Mouse (Mus musculus) limb, embryonic 13.5 days (tissue): ENCODE results near the gene Itga11. TPM values are rescaled to one million over a fixed set of nuclear protein-coding genes. Genes with fewer than 3 reads are reported as not detected.

Experiments used
- ATAC-seq: fragments of 200-750 bp; cut with Nextera tagmentation; 2 replicates; pipeline ENCODE4 v1.8.0; 2017; ENCODE audit warnings: low read depth, moderate number of reproducible peaks, moderate TSS enrichment; ENCODE audit not compliant: low FRiP score
- H3K27ac ChIP-seq: fragments of 300-500 bp; sonication (generic); 2 replicates; pipeline ENCODE4 v1.5.1; 2015; ENCODE audit warnings: inconsistent platforms, mild to moderate bottlenecking, moderate library complexity
- H3K27me3 ChIP-seq: fragments of 300-500 bp; sonication (generic); 2 replicates; pipeline ENCODE4 v1.6.1; 2015; ENCODE audit warnings: mild to moderate bottlenecking, inconsistent platforms
- H3K36me3 ChIP-seq: fragments of 300-500 bp; sonication (generic); 2 replicates; pipeline ENCODE4 v1.6.1; 2015; ENCODE audit warnings: inconsistent platforms, mild to moderate bottlenecking, moderate library complexity
- H3K4me1 ChIP-seq: fragments of 300-500 bp; sonication (generic); 2 replicates; pipeline ENCODE4 v1.6.1; 2015; ENCODE audit warnings: inconsistent platforms
- H3K4me2 ChIP-seq: fragments of 300-500 bp; sonication (generic); replicated peaks from 2 replicates; pipeline ENCODE4 v1.6.1; 2015; ENCODE audit warnings: inconsistent platforms, mild to moderate bottlenecking, moderate library complexity
- H3K4me3 ChIP-seq: fragments of 300-500 bp; sonication (generic); 2 replicates; pipeline ENCODE4 v1.5.1; 2015; ENCODE audit warnings: moderate library complexity, mild to moderate bottlenecking, inconsistent platforms
- H3K9ac ChIP-seq: fragments of 300-500 bp; sonication (generic); 2 replicates; pipeline ENCODE4 v1.6.1; 2015; ENCODE audit warnings: mild to moderate bottlenecking, inconsistent platforms
- H3K9me3 ChIP-seq: fragments of 300-500 bp; sonication (generic); 2 replicates; pipeline ENCODE4 v1.6.1; 2016; ENCODE audit warnings: inconsistent platforms
- WGBS: fragments of 180-500 bp; shearing (Covaris S2); methylation state at CpG from one replicate; pipeline ENCODE4 v1.1.7; 2015; 5-methylcytosine and 5-hydroxymethylcytosine counted together
- polyA plus RNA-seq: library from polyadenylated mRNA; unstranded; fragments of >200 nt; fragmentation: Nextera tagmentation; extraction: Ambion mirVana; gene quantifications from 2 replicates; pipeline ENCODE4 v1.2.1, GENCODE M21; 2015

The Itga11 gene
- polyA plus RNA-seq, 1 experiment from 2014 or later = 8.2 TPM

GRCm38 (mm10) chr9:62689748-62690147, 12.1 kb downstream of the Itga11 start:
- Histone ChIP-seq H3K9me3 (no peaks in the 10 kb centered on the region), H3K4me1 (peaks cover 9% of the 10 kb centered on the region; the same call in 1 of the 2 replicates), H3K9ac (no peak overlapping the region), H3K4me2 (no peak overlapping the region), H3K27me3 (no peaks in the 10 kb centered on the region), H3K4me3 (no peak overlapping the region), H3K27ac (no peak overlapping the region), H3K36me3 (no peaks in the 10 kb centered on the region; the same call in 1 of the 2 replicates)
- no peak for ATAC-seq
- 89% methylated on average over 10 of the region's 10 CpGs for WGBS

GRCm38 (mm10) chr9:62694054-62694453, 16.4 kb downstream of the Itga11 start:
- WGBS = 89% methylated on average over 5 of the region's 5 CpGs

GRCm38 (mm10) chr9:62695210-62695609, 17.6 kb downstream of the Itga11 start:
- no peak overlapping the region for H3K4me3 ChIP-seq
- H3K27ac ChIP-seq = no peak overlapping the region
- H3K27me3 ChIP-seq = no peaks in the 10 kb centered on the region
- H3K9ac ChIP-seq = no peak overlapping the region
- peaks cover 15% of the 10 kb centered on the region for H3K36me3 ChIP-seq
- no peak overlapping the region for H3K4me2 ChIP-seq
- peaks cover 16% of the 10 kb centered on the region for H3K4me1 ChIP-seq
- WGBS = 77% methylated on average over 9 of the region's 9 CpGs
- H3K9me3 ChIP-seq = no peaks in the 10 kb centered on the region
- no peak for ATAC-seq

More at GRCm38 (mm10) chr9:62694054-62694453, 16.4 kb downstream of the Itga11 start:
- no peak overlapping the region for H3K4me3 ChIP-seq
- H3K36me3 ChIP-seq = peaks cover 11% of the 10 kb centered on the region
- H3K9me3 ChIP-seq = no peaks in the 10 kb centered on the region
- ATAC-seq = no peak
- no peak overlapping the region for H3K9ac ChIP-seq
- H3K4me2 ChIP-seq = no peak overlapping the region
- no peaks in the 10 kb centered on the region for H3K27me3 ChIP-seq
- no peak overlapping the region for H3K27ac ChIP-seq
- H3K4me1 ChIP-seq = peaks cover 16% of the 10 kb centered on the region

- H3K4me1 ChIP-seq = peaks cover 9% of the 10 kb centered on the region
- no peak overlapping the region for H3K9ac ChIP-seq
- H3K9me3 ChIP-seq = no peaks in the 10 kb centered on the region
- no peaks in the 10 kb centered on the region for H3K27me3 ChIP-seq
- no peak overlapping the region for H3K4me3 ChIP-seq
- WGBS = 82% methylated on average over 4 of the region's 4 CpGs
- no peak overlapping the region for H3K27ac ChIP-seq
- ATAC-seq = no peak
- no peak overlapping the region for H3K4me2 ChIP-seq
- H3K36me3 ChIP-seq = peaks cover 15% of the 10 kb centered on the region
These were observed 19.2 kb downstream of the Itga11 start for GRCm38 (mm10) chr9:62696799-62697198.

- H3K4me3 ChIP-seq = no peak overlapping the region
- no peak overlapping the region for H3K4me2 ChIP-seq
- no peak for ATAC-seq
- WGBS = 74% methylated on average over 4 of the region's 4 CpGs
- no peaks in the 10 kb centered on the region for H3K9me3 ChIP-seq
- no peaks in the 10 kb centered on the region for H3K27me3 ChIP-seq
- H3K27ac ChIP-seq = no peak overlapping the region
- peaks cover 20% of the 10 kb centered on the region for H3K4me1 ChIP-seq
- H3K9ac ChIP-seq = no peak overlapping the region
- no peaks in the 10 kb centered on the region for H3K36me3 ChIP-seq
These were observed 29.6 kb downstream of the Itga11 start for GRCm38 (mm10) chr9:62707267-62707666.

- 25% methylated on average over 6 of the region's 6 CpGs for WGBS
- no peak overlapping the region for H3K27ac ChIP-seq
These were observed 30.2 kb downstream of the Itga11 start for GRCm38 (mm10) chr9:62707870-62708269.

GRCm38 (mm10) chr9:62709983-62710382, 32.4 kb downstream of the Itga11 start:
- no peak for ATAC-seq
- H3K9me3 ChIP-seq = peaks cover 6% of the 10 kb centered on the region; the same call in 1 of the 2 replicates
- WGBS = 89% methylated on average over 5 of the region's 5 CpGs
- no peak overlapping the region for H3K4me3 ChIP-seq
- no peak overlapping the region for H3K27ac ChIP-seq
- H3K4me2 ChIP-seq = no peak overlapping the region
- no peak overlapping the region for H3K9ac ChIP-seq
- peaks cover 30% of the 10 kb centered on the region for H3K4me1 ChIP-seq
- H3K36me3 ChIP-seq = no peaks in the 10 kb centered on the region
- no peaks in the 10 kb centered on the region for H3K27me3 ChIP-seq

More at GRCm38 (mm10) chr9:62707870-62708269, 30.2 kb downstream of the Itga11 start:
- ATAC-seq = no peak
- no peak overlapping the region for H3K9ac ChIP-seq
- H3K9me3 ChIP-seq = no peaks in the 10 kb centered on the region
- H3K4me1 ChIP-seq = peaks cover 26% of the 10 kb centered on the region
- H3K4me3 ChIP-seq = no peak overlapping the region
- no peaks in the 10 kb centered on the region for H3K36me3 ChIP-seq
- no peak overlapping the region for H3K4me2 ChIP-seq
- H3K27me3 ChIP-seq = no peaks in the 10 kb centered on the region

- ATAC-seq = no peak
- 0 out of 2 replicates have a peak overlapping the region, but pooled peaks have one; percentile 39 for H3K27ac ChIP-seq
- peaks cover 6% of the 10 kb centered on the region; the same call in 1 of the 2 replicates for H3K9me3 ChIP-seq
These were observed 34.7 kb downstream of the Itga11 start for GRCm38 (mm10) chr9:62712374-62712773.

GRCm38 (mm10) chr9:62713040-62713439, 35.4 kb downstream of the Itga11 start:
- H3K27ac ChIP-seq = peak overlapping the region; percentile 15; the same call in 1 of the 2 replicates
- no peak overlapping the region for H3K4me2 ChIP-seq

More at GRCm38 (mm10) chr9:62712374-62712773, 34.7 kb downstream of the Itga11 start:
- Histone ChIP-seq H3K9ac (no peak overlapping the region), H3K36me3 (no peaks in the 10 kb centered on the region), H3K27me3 (no peaks in the 10 kb centered on the region), H3K4me3 (no peak overlapping the region), H3K4me1 (peaks cover 34% of the 10 kb centered on the region), H3K4me2 (no peak overlapping the region)
- 63% methylated on average over 6 of the region's 6 CpGs for WGBS

GRCm38 (mm10) chr9:62714336-62714735, 36.7 kb downstream of the Itga11 start:
- Histone ChIP-seq H3K27ac (no peak overlapping the region), H3K4me3 (no peak overlapping the region), H3K36me3 (no peaks in the 10 kb centered on the region), H3K4me1 (peaks cover 36% of the 10 kb centered on the region), H3K4me2 (no peak overlapping the region), H3K27me3 (no peaks in the 10 kb centered on the region), H3K9ac (no peak overlapping the region), H3K9me3 (peaks cover 6% of the 10 kb centered on the region; the same call in 1 of the 2 replicates)
- 46% methylated on average over 3 of the region's 3 CpGs for WGBS
- ATAC-seq = no peak

More at GRCm38 (mm10) chr9:62713040-62713439, 35.4 kb downstream of the Itga11 start:
- peaks cover 6% of the 10 kb centered on the region; the same call in 1 of the 2 replicates for H3K9me3 ChIP-seq
- H3K36me3 ChIP-seq = no peaks in the 10 kb centered on the region
- peaks cover 35% of the 10 kb centered on the region for H3K4me1 ChIP-seq
- 79% methylated on average over 8 of the region's 8 CpGs for WGBS
- H3K4me3 ChIP-seq = no peak overlapping the region
- H3K9ac ChIP-seq = no peak overlapping the region; the same call in 1 of the 2 replicates
- no peak for ATAC-seq
- no peaks in the 10 kb centered on the region for H3K27me3 ChIP-seq

- no peaks in the 10 kb centered on the region for H3K36me3 ChIP-seq
- H3K27me3 ChIP-seq = no peaks in the 10 kb centered on the region
- no peak overlapping the region for H3K4me3 ChIP-seq
- H3K4me1 ChIP-seq = peaks cover 59% of the 10 kb centered on the region
- 0 out of 2 replicates have a peak overlapping the region, but pooled peaks have one; percentile 3 for H3K9ac ChIP-seq
- H3K4me2 ChIP-seq = no peak overlapping the region
- peak overlapping the region; percentile 29; the same call in 1 of the 2 replicates for H3K27ac ChIP-seq
- ATAC-seq = no peak
- H3K9me3 ChIP-seq = peaks cover 6% of the 10 kb centered on the region; the same call in 1 of the 2 replicates
- WGBS = 15% methylated on average over 8 of the region's 8 CpGs
These were observed 40.4 kb downstream of the Itga11 start for GRCm38 (mm10) chr9:62717982-62718381.

- no peaks in the 10 kb centered on the region for H3K9me3 ChIP-seq
- H3K4me1 ChIP-seq = peaks cover 84% of the 10 kb centered on the region
- 33% methylated on average over 2 of the region's 2 CpGs for WGBS
- H3K9ac ChIP-seq = no peak overlapping the region
- H3K4me3 ChIP-seq = no peak overlapping the region
- H3K36me3 ChIP-seq = no peaks in the 10 kb centered on the region
- peak overlapping the region; percentile 93 for H3K27ac ChIP-seq
- H3K4me2 ChIP-seq = peak overlapping the region; percentile 38
- peak; percentile 84 for ATAC-seq
- no peaks in the 10 kb centered on the region for H3K27me3 ChIP-seq
These were observed 44.2 kb downstream of the Itga11 start for GRCm38 (mm10) chr9:62721791-62722190.

- H3K4me3 ChIP-seq = no peak overlapping the region
- ATAC-seq = peak; percentile 12; the same call in 1 of the 2 replicates
- no peaks in the 10 kb centered on the region for H3K27me3 ChIP-seq
- no peaks in the 10 kb centered on the region for H3K9me3 ChIP-seq
- H3K4me2 ChIP-seq = peak overlapping the region; percentile 38
- peak overlapping the region; percentile 93 for H3K27ac ChIP-seq
- peaks cover 75% of the 10 kb centered on the region for H3K4me1 ChIP-seq
- WGBS = 22% methylated on average over 6 of the region's 6 CpGs
- peaks cover 3% of the 10 kb centered on the region; the same call in 1 of the 2 replicates for H3K36me3 ChIP-seq
- no peak overlapping the region for H3K9ac ChIP-seq
These were observed 45.1 kb downstream of the Itga11 start for GRCm38 (mm10) chr9:62722716-62723115.
